Comparison of ENCODE assay signal across 8 mouse cellular contexts in the genomic region with DNA sequence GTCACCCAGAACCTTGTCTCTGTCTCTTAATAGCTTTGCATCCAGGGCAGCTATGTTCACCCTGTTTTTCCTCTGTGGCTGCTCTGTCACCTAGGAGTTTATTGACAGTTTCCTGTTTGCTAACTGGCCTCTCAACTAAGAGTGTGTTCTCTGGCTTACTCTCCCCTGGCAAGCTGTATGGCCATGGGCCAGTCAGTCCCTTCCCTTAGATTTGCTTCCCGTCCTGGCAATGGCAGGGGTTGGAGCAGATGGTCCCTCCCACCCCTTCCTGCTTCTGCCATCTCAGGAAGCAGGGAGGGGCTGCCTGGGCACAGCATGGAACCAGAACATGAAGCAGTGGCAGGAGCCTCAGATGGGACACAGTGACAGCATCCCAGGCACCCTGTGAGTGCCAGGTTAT. TPM values are rescaled to one million over a fixed set of nuclear protein-coding genes. Genes with fewer than 3 reads are reported as not detected.
DNase-seq lines count a peak whose midpoint lies in the region; ATAC-seq and TF ChIP-seq lines count a peak whose summit lies in the region.

No protein-coding gene starts in this region.

- no peak overlapping the region for H3K27ac ChIP-seq in forebrain, embryonic 14.5 days (ENCODE audit: low read depth, low read length)
- H3K27ac ChIP-seq in forebrain, embryonic 13.5 days: no peak overlapping the region
- no peak overlapping the region for H3K27ac ChIP-seq in heart, embryonic 15.5 days

- peak; percentile 60 for DNase-seq in forebrain, embryonic 14.5 days (ENCODE audit: low spot score)
- DNase-seq in brain, embryonic 14.5 days (ENCODE audit: low read depth): peak; percentile 84
- DNase-seq in layer of hippocampus, adult 18-20 months (ENCODE audit: low spot score in 2 of 2): peak; percentile 71 to 81
- DNase-seq in lung, postnatal 25 days (ENCODE audit: low spot score): peak; percentile 95
- DNase-seq in thymus, postnatal 4 days: no peak
- DNase-seq in testis, postnatal 14 days (ENCODE audit: low spot score): no peak

- H3K27me3 ChIP-seq in forebrain, embryonic 14.5 days (replicated peaks; ENCODE audit: control insufficient read depth, insufficient read depth, low read length): no peaks in the 10 kb centered on the region
- H3K27me3 ChIP-seq in forebrain, embryonic 13.5 days: no peaks in the 10 kb centered on the region
- H3K27me3 ChIP-seq in heart, embryonic 15.5 days: peaks cover 7% of the 10 kb centered on the region

- no peak for TF ChIP-seq POLR2A in brain, embryonic 14.5 days (IDR thresholded peaks at IDR 0.05; ENCODE audit: borderline replicate concordance, extremely low read depth, insufficient read depth, insufficient read length, poor library complexity, severe bottlenecking)

- no peak overlapping the region for H3K4me3 ChIP-seq in forebrain, embryonic 14.5 days (ENCODE audit: low read depth, low read length)
- H3K4me3 ChIP-seq in forebrain, embryonic 13.5 days: no peak overlapping the region
- no peak overlapping the region for H3K4me3 ChIP-seq in heart, embryonic 15.5 days

- no peak for TF ChIP-seq CTCF in brain, embryonic 14.5 days (IDR thresholded peaks at IDR 0.05; ENCODE audit: borderline replicate concordance, extremely low read depth, insufficient read depth, insufficient read length)

- H3K9ac ChIP-seq in forebrain, embryonic 14.5 days (ENCODE audit: low read length): no peak overlapping the region
- H3K9ac ChIP-seq in forebrain, embryonic 13.5 days: no peak overlapping the region
- no peak overlapping the region for H3K9ac ChIP-seq in heart, embryonic 15.5 days

- peaks cover 17% of the 10 kb centered on the region for H3K4me1 ChIP-seq in forebrain, embryonic 14.5 days (ENCODE audit: control insufficient read depth, insufficient read depth, low read length)
- peaks cover 29% of the 10 kb centered on the region for H3K4me1 ChIP-seq in forebrain, embryonic 13.5 days
- peaks cover 5% of the 10 kb centered on the region; the same call in 1 of the 2 replicates for H3K4me1 ChIP-seq in heart, embryonic 15.5 days (replicated peaks)

- ATAC-seq in forebrain, embryonic 14.5 days: peak; percentile 32
- no peak for ATAC-seq in forebrain, embryonic 13.5 days
- ATAC-seq in heart, embryonic 15.5 days (replicated peaks; ENCODE audit: insufficient number of reproducible peaks, insufficient read depth, low FRiP score, low read depth): peak; percentile 73; the same call in 1 of the 2 replicates

- H3K36me3 ChIP-seq in forebrain, embryonic 14.5 days (ENCODE audit: control insufficient read depth, insufficient read depth, low read length): no peaks in the 10 kb centered on the region
- H3K36me3 ChIP-seq in forebrain, embryonic 13.5 days (ENCODE audit: poor library complexity, severe bottlenecking): no peaks in the 10 kb centered on the region
- no peaks in the 10 kb centered on the region for H3K36me3 ChIP-seq in heart, embryonic 15.5 days

- H3K9me3 ChIP-seq in forebrain, embryonic 14.5 days (replicated peaks; ENCODE audit: control insufficient read depth, low read length): no peaks in the 10 kb centered on the region
- H3K9me3 ChIP-seq in forebrain, embryonic 13.5 days (replicated peaks): no peaks in the 10 kb centered on the region
- H3K9me3 ChIP-seq in heart, embryonic 15.5 days (replicated peaks): no peaks in the 10 kb centered on the region

- no peak overlapping the region for H3K4me2 ChIP-seq in forebrain, embryonic 14.5 days (ENCODE audit: low read length)
- H3K4me2 ChIP-seq in forebrain, embryonic 13.5 days: no peak overlapping the region
- no peak overlapping the region for H3K4me2 ChIP-seq in heart, embryonic 15.5 days

- WGBS in forebrain, embryonic 14.5 days: 27% methylated on average over 1 of the region's 1 CpGs
- WGBS in forebrain, embryonic 13.5 days: 38% methylated on average over 1 of the region's 1 CpGs
- WGBS in heart, embryonic 15.5 days: 16% methylated on average over 1 of the region's 1 CpGs

RNA-seq across cellular contexts. Expression of gene Trim62, which starts 7.8 kb away (rescaled TPM):
- polyA plus RNA-seq in forebrain, embryonic 14.5 days (2014; fragmentation: Nextera tagmentation; extraction: Ambion mirVana): 9.3 and 10.5 TPM in 2 replicates
- polyA plus RNA-seq in forebrain, embryonic 13.5 days (2015; fragmentation: Nextera tagmentation; extraction: Ambion mirVana): 6.7 and 7.6 TPM in 2 replicates
- polyA plus RNA-seq in brain, embryonic 14.5 days (2012; rRNA removed): 15.4 and 33.5 TPM in 2 replicates
- 2.3 and 2.9 TPM in 2 replicates for polyA plus RNA-seq in heart, embryonic 15.5 days (2015; fragmentation: Nextera tagmentation; extraction: Ambion mirVana)
- 10 to 100 TPM; 14.8 to 15.6 TPM for total RNA-seq in layer of hippocampus, adult 18-20 months (2021)

Comparison
In these comparisons a context has a peak if more than half of its experiments do, and no peak if none do; other contexts are left out.
1. DNase-seq: peak in forebrain, embryonic 14.5 days (single experiment), brain, embryonic 14.5 days (single experiment), layer of hippocampus, adult 18-20 months (2 of 2) and lung, postnatal 25 days (single experiment); none in thymus, postnatal 4 days (single experiment) and testis, postnatal 14 days (single experiment).